Mouse (Mus musculus) small intestine, adult 2 months (tissue): ENCODE measurements around the gene AB124611. TPM values are rescaled to one million over a fixed set of nuclear protein-coding genes. Genes with fewer than 3 reads are reported as not detected.
A peak's percentile ranks its signal among the peaks of the same experiment; 100 is the strongest.

ENCODE experiments used
- H3K27ac ChIP-seq: fragments of 200-500 bp; 2 replicates; pipeline ENCODE4 v1.5.1; 2012; ENCODE audit warnings: low read depth, low read length, control low read depth, inconsistent platforms; ENCODE audit not compliant: insufficient read depth
- H3K27me3 ChIP-seq: fragments of 200-500 bp; 2 replicates; pipeline ENCODE4 v1.6.1; 2012; ENCODE audit warnings: mild to moderate bottlenecking, moderate library complexity, low read length, inconsistent platforms; ENCODE audit not compliant: control insufficient read depth, insufficient read depth
- H3K36me3 ChIP-seq: fragments of 200-500 bp; 2 replicates; pipeline ENCODE4 v1.6.1; 2012; ENCODE audit warnings: mild to moderate bottlenecking, low read length, control low read depth, inconsistent platforms; ENCODE audit not compliant: control insufficient read depth, insufficient read depth
- H3K4me1 ChIP-seq: fragments of 200-500 bp; 2 replicates; pipeline ENCODE4 v1.6.1; 2012; ENCODE audit warnings: low read length, inconsistent platforms, mixed read lengths; ENCODE audit not compliant: control insufficient read depth, insufficient read depth, insufficient read length
- H3K4me3 ChIP-seq: fragments of 200-500 bp; 2 replicates; pipeline ENCODE4 v1.5.1; 2012; ENCODE audit warnings: low read depth, mild to moderate bottlenecking, control low read depth, inconsistent platforms, low read length, moderate library complexity
- CTCF ChIP-seq: fragments of 200-500 bp; IDR thresholded peaks from 2 replicates; pipeline ENCODE4 v1.5.1; 2012; ENCODE audit warnings: low read depth, mild to moderate bottlenecking, control low read depth, inconsistent platforms, low read length, moderate library complexity, mixed read lengths; ENCODE audit not compliant: insufficient replicate concordance, insufficient read length; ENCODE audit errors: extremely low read depth
- POLR2A ChIP-seq: fragments of 200-500 bp; IDR thresholded peaks from 2 replicates; pipeline ENCODE4 v1.6.1; 2012; ENCODE audit warnings: low read depth, mild to moderate bottlenecking, control low read depth, inconsistent platforms, low read length, moderate library complexity
- WGBS: fragments of 180-500 bp; shearing (Covaris S2); methylation state at CpG from one replicate; pipeline ENCODE4 v1.1.7; 2018; 5-methylcytosine and 5-hydroxymethylcytosine counted together
- polyA plus RNA-seq: library from polyadenylated mRNA; depleted of rRNA; stranded (reverse); fragments of >200 nt; gene quantifications from 2 replicates; pipeline ENCODE4 v1.2.3, GENCODE M21; 2012

Gene AB124611
- polyA plus RNA-seq, 1 experiment = 1.4 TPM

- H3K27me3 ChIP-seq = no peaks in the 10 kb centered on the region
- no peak overlapping the region for H3K4me3 ChIP-seq
- no peaks in the 10 kb centered on the region for H3K36me3 ChIP-seq
- WGBS = 88% methylated on average over 6 of the region's 6 CpGs
- TF ChIP-seq CTCF (peak; percentile 9; the same call in 1 of the 2 replicates), POLR2A (no peak)
- no peak overlapping the region for H3K27ac ChIP-seq
- H3K4me1 ChIP-seq = peaks cover 13% of the 10 kb centered on the region
These were observed 29.3 kb downstream of the AB124611 start for GRCm38 (mm10) chr9:21555198-21555742.

GRCm38 (mm10) chr9:21556996-21557395 is 31.0 kb downstream of the AB124611 start:
- TF ChIP-seq POLR2A (no peak), CTCF (no peak)
- H3K27me3 ChIP-seq = no peaks in the 10 kb centered on the region

GRCm38 (mm10) chr9:21557556-21557955 is 31.6 kb downstream of the AB124611 start:
- Histone ChIP-seq H3K27ac (peak overlapping the region; percentile 68), H3K36me3 (no peaks in the 10 kb centered on the region), H3K27me3 (no peaks in the 10 kb centered on the region), H3K4me1 (peaks cover 13% of the 10 kb centered on the region), H3K4me3 (no peak overlapping the region)
- WGBS = 98% methylated on average over 2 of the region's 2 CpGs
- TF ChIP-seq POLR2A (no peak), CTCF (no peak)

More at GRCm38 (mm10) chr9:21556996-21557395, 31.0 kb downstream of the AB124611 start:
- WGBS = 95% methylated on average over 2 of the region's 2 CpGs
- Histone ChIP-seq H3K27ac (no peak overlapping the region), H3K36me3 (no peaks in the 10 kb centered on the region), H3K4me1 (peaks cover 13% of the 10 kb centered on the region), H3K4me3 (no peak overlapping the region)

- 35% methylated on average over 4 of the region's 4 CpGs for WGBS
- H3K4me3 ChIP-seq = no peak overlapping the region
- TF ChIP-seq POLR2A = no peak
- TF ChIP-seq CTCF = no peak
- H3K27ac ChIP-seq = peak overlapping the region; percentile 79
- H3K4me1 ChIP-seq = peaks cover 13% of the 10 kb centered on the region
- no peaks in the 10 kb centered on the region for H3K27me3 ChIP-seq
- H3K36me3 ChIP-seq = no peaks in the 10 kb centered on the region
These were observed 32.4 kb downstream of the AB124611 start for GRCm38 (mm10) chr9:21558366-21558765.

- Histone ChIP-seq H3K4me3 (no peak overlapping the region), H3K27ac (peak overlapping the region; percentile 79), H3K36me3 (no peaks in the 10 kb centered on the region), H3K4me1 (peaks cover 13% of the 10 kb centered on the region), H3K27me3 (no peaks in the 10 kb centered on the region)
- TF ChIP-seq CTCF = no peak
- no peak for TF ChIP-seq POLR2A
- 90% methylated on average over 3 of the region's 3 CpGs for WGBS
These were observed 33.2 kb downstream of the AB124611 start for GRCm38 (mm10) chr9:21559151-21559550.

GRCm38 (mm10) chr9:21564420-21564819 is 38.4 kb downstream of the AB124611 start:
- no peaks in the 10 kb centered on the region for H3K27me3 ChIP-seq
- H3K4me1 ChIP-seq = no peaks in the 10 kb centered on the region; the same call in 1 of the 2 replicates
- H3K27ac ChIP-seq = no peak overlapping the region
- TF ChIP-seq CTCF = no peak
- TF ChIP-seq POLR2A = no peak
- no peak overlapping the region for H3K4me3 ChIP-seq
- 0 out of 2 replicates have a peak, but pooled peaks cover 2% of the 10 kb centered on the region for H3K36me3 ChIP-seq
- WGBS = 65% methylated on average over 1 of the region's 1 CpGs

- no peaks in the 10 kb centered on the region; the same call in 1 of the 2 replicates for H3K4me1 ChIP-seq
- no peaks in the 10 kb centered on the region for H3K27me3 ChIP-seq
- TF ChIP-seq CTCF = no peak
- H3K4me3 ChIP-seq = no peak overlapping the region
- peaks cover 7% of the 10 kb centered on the region for H3K36me3 ChIP-seq
- no peak overlapping the region for H3K27ac ChIP-seq
- WGBS = 69% methylated on average over 4 of the region's 4 CpGs
These were observed 39.1 kb downstream of the AB124611 start for GRCm38 (mm10) chr9:21565004-21565586.

- H3K4me3 ChIP-seq = no peak overlapping the region
- H3K27me3 ChIP-seq = no peaks in the 10 kb centered on the region
- TF ChIP-seq CTCF = no peak
- no peak for TF ChIP-seq POLR2A
- no peak overlapping the region for H3K27ac ChIP-seq
- no peaks in the 10 kb centered on the region; the same call in 1 of the 2 replicates for H3K4me1 ChIP-seq
- peaks cover 11% of the 10 kb centered on the region for H3K36me3 ChIP-seq
- 84% methylated on average over 1 of the region's 1 CpGs for WGBS
These were observed 40.6 kb downstream of the AB124611 start for GRCm38 (mm10) chr9:21566538-21566937.
